Mouse (Mus musculus) E14TG2a.4 (cell line): ENCODE data around the gene Slc25a3.

Experiments
- CTCF ChIP-seq: conservative IDR thresholded peaks from 2 replicates; pipeline ENCODE4 v1.5.1; 2014; ENCODE audit warnings: low read length
- NANOG ChIP-seq: IDR thresholded peaks from 2 replicates; pipeline ENCODE4 v1.6.1; 2014; ENCODE audit warnings: borderline replicate concordance, low read length, mixed read lengths
- POU5F1 ChIP-seq: IDR thresholded peaks from 2 replicates; pipeline ENCODE4 v1.6.1; 2014; ENCODE audit warnings: low read length, borderline replicate concordance

GRCm38 (mm10) chr10:91170143-91170941 lies 46.5 kb upstream of the Slc25a3 start:
- TF ChIP-seq CTCF (peak; percentile 49), NANOG (no peak), POU5F1 (no peak)
